Mouse (Mus musculus): ENCODE results near the gene Hspe1.
A peak's percentile ranks its signal among the peaks of the same experiment; 100 is the strongest.
"Not testable (repeated sequence)": the region's sequence is repeated elsewhere in the genome, so short reads cannot be mapped to it uniquely, and the experiment has no call there.

The Hspe1 gene

DNA sequence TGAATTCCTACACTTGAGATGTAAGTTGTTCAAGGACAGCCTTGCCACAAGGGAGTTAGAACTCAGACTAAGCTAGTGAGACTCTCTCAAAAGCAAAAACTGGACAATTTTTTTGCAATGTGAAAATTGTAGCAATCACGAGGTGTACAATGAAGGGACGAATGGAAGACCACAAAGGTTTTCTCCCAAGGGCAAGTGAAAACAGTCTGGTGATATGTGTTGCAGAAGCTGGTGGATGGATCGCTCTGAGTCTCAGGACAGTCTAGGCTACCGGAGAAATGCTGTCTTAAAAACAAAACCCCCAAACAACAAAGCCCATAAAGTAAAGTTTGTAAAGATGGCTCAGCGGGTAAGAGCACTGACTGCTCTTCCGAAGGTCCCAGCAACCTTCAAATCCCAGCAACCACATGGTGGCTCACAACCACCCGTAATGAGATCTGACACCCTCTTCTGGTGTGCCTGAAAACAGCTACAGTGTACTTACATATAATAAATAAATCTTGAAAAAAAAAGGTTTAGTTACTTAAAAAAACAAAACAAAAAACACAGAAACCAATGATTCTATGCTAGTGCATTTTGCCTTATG, 2.1 kb upstream of the Hspe1 start:
- DNase-seq: no peak

DNA sequence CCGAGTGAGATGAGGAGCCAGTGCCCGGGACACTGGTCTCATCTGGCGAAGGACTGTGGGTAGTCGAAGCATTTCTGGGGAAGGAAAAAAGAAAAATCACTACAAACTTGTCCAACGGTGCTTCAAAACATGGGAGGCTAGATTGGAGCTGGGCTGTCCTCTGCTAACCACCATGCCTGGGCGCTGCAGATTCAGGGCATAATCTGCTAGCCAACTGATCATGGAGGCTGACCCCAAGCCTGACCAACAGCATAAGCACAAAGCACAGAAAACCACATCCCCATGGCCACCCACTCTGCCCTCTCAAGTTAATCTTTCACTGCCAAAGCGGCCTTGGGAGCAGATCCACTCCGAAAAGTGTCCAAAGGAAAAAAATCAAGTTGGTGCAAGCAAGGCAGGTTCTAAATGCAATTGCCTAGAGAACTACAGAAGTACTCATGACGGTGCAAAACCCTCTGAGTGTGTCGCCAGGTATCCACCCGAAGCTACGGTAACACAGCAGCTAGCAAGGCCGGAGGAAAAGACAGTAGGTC, 998 bp upstream of the Hspe1 start:
- DNase-seq: no peak

DNA sequence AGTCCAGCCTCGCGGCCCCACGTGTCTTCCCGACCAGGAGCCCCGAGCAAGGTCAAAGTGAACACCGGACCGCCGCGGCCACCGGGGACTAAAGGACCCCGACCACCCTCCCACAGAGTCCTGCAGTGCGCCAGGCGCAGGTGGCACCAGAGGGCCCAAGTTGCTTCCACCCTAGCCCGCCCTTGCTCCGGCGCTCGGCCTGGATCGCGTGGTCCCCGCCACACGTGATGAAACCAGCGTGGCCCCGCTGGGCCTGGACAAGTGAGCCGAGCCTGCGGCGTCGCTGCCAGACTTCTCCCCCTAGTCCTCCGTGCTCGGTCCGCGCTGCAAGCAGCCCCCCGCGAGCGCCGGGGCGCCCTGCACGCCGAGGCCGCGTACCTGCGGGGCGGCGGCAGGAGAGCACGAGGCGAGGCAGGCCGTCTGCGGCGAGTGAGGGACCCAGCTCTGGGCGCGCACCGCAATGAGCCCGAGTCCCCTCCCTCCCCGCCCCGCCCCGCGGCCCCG, 479 bp upstream of the Hspe1 start:
- DNase-seq: no peak

DNA sequence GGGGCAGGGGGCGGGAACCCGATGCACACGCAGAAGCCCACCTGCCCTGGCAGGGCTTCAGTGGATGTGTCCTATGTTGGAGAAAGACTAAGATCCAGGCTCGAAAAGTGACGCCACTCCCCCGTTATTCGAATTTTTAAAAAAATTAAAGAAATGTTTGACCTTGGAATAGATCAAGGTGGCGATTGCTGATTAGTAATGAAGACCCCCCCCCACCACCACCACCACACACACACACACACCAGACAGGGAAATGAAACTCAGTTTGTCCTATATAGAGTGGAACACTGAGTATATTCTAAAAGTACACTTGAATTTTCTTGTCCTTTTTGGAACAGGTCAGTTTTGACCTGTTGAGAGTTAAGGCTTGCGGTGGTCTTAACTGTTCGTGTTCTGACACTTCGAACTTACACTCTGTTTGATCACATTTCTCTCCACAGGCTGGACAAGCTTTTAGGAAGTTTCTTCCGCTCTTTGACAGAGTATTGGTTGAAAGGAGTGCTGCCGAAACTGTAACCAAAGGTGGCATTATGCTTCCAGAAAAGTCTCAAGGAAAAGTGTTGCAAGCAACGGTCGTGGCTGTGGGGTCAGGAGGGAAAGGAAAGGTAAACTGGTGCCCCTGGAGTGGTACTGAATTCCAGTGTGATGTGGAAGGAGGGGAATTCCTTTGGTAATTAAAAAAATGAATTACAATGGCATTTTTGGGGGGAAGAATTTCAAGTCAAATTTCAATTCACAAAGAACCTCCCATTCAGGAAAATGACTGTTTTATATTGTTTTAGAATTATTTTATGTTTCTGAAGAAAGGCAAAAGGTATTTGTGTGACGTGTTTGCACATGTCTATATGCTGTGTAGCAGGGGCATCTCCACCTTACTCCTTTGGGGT, 922 bp downstream of the Hspe1 start:
- no peak for DNase-seq

DNA sequence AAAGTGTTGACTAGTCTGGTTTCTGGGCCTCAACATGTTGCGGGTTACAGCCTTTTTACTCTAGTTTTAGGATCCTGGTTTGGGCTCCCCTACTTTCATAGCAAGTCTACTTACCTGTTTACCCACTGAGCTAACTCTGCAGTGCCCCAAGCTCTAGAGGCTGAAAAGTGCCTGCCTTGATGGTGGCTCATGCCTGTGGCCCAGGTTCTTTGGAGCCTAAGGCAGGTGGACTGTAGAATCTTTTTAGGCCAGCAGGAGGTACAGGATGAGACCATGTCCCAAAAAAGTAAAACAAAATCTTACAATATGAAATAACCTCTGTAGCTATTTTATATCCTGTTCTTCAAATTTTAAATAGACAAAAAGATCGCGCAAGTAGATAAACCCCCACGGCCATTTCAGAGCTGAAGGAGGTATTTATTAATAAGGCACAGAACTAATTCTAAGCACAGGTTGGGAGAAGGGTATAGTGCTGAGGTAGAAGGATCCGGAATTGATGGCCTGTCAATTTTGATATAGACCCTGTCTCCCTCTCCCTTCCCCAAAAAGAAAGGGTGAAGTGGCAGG, 1.6 kb downstream of the Hspe1 start:
- no peak for DNase-seq

DNA sequence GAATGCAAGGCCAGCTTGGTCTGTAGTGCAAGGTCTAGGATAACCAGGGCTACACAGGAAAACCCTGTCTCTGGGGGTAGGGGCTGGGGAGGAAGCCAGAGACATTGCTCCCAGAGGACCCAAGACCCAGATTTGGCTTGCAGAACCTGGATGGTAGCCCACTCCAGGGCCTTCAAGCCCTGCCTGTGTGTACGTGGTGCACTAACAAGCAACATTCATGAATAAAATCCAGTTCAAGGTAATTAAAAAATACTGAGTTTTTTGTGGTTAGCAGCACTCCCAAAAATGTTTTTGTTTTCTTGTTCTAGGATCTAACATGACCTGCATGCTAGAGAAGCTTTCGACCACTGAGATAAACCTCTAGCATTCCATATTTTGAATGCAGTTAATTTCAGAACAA, 4.1 kb downstream of the Hspe1 start:
- no peak for DNase-seq

DNA sequence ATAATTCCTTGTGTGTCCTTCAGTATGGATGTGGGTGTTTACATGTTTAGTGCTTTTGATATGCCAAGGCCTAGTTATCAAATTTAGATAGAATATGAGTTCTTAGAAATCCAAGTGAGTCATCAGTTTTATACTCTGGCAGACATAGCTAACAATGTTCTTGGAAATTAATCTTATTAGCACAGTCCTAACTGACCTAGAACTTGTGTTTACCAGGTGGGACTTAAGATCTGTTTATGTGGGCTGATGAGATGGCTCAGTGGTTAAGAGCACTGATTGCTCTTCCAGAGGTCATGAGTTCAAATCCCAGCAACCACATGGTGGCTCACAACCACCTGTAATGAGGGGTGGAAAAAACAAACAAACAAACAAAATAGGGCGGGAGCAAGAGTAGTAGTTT, 4.5 kb downstream of the Hspe1 start:
- DNase-seq: no peak

DNA sequence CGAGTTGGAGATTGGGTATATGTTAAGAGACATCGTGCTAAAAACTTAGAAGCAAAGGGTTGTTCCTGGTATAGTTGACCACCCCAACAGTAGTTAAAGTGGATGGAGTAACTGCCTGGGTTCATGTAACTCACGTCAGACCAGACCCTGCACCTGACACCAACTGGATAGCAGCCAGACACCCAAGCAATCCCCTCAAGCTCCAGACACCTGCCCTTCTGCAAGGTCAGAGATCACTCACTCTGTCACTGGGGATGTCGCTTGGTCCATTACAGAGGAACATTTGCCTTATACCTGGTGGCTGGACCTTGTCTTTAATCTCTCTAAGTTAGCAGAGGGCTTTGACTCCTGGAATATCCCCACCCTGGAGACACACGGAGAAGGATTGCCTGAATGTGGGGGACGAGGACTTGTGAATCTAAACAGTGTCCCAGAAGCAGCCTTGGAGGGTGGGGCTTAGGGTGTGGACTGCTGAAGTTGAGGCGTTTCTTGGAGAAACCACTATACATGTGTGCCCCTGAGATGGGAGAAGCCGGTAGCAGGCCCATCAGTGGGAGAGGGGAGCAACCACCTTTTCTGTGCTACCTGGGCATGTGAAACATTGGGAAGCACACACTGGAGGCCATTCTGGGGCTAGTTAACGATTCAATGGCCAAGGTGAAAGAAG, 19.1 kb downstream of the Hspe1 start:
- no peak for DNase-seq

DNA sequence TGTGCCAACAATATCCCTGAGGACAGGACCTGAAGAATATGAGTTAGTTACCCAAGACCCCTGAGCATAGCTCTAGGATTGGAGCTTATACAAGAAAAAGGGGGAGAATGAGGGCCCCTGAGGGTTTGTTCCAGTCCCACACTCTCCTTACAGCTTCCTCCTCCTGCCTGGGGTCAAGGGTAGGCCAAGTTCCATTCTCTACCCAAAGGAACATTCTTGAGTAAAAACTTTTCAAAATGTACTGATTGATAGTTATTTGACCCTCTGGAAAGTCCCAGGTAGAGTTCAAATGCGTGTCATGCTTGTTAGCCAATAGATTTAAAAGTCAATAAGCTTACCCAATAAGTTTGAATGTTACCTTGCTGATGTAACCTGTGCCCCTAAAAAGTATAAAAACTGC, 19.7 kb downstream of the Hspe1 start:
- no peak for DNase-seq

DNA sequence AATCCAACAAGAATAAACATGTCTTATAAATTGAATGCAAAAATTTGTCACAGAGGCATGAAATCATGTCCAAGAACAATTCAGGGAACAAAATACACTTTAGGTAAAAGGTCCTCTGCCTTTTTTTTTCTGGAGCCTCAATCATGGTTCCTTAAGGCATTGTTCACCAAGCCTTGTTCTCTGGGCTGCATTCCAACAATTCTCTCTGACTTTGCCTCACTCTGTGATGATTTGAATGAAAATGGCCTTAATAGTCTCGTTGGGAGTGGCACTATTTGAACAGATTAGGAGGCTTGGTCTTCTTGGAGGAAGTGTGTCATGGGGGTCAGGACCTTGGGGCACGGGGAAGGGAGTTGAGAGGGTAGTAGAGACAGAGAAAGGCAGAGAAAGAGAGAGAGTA, 20.5 kb downstream of the Hspe1 start:
- no peak for DNase-seq

DNA sequence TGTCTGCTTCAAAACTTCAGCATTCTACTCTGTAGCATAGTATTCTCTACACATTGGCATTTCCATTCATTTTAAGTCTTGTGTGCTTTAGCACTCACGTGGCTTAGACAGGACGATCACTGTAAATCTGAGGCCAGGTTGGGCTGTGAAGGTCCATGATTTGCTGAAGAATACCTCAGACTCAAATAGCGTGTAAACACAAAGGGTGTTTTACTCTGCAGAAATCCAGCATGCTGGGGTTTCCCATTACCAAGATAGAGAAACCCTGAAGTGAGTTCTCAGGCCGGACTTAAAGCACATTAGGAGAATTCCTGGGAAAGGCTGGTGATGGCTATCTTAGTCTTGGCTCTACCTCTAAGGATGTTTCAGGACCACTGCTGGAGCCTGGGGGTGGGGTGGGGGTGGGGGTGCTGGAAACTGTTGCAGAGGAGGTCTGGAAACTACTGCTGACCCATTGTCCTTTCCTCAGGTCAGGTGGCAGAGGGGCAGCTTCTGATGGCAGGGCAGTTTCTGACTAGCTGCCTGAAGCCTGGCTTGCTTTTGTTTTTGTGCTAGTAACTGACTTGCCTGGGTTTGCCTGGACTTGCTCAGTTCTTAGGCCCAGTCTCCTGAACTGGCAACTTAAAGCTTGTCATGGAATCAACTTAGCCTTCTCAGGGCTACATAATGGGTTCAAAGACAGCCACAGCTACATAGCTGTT, 21.3 kb downstream of the Hspe1 start:
- DNase-seq: no peak

DNA sequence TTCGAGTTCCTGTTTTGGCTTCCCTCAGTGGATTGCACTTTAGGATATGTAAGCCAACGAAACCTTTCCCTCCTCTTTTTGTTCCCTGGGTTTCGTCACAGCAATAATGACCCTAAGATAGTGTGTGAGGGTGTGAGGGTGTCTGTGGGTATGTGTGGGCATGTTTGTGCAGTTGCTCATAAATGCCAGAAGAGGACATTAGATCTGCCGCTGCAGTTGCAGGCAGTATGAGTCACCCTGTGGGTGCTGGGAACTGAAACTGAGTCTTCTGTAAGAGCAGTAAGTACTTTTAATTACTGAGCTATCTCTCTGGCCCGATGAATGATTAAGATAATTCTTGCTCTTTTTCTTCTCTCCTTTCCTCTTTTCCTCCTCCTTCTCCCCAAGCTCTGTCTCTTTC, 35.1 kb downstream of the Hspe1 start:
- no peak for DNase-seq

DNA sequence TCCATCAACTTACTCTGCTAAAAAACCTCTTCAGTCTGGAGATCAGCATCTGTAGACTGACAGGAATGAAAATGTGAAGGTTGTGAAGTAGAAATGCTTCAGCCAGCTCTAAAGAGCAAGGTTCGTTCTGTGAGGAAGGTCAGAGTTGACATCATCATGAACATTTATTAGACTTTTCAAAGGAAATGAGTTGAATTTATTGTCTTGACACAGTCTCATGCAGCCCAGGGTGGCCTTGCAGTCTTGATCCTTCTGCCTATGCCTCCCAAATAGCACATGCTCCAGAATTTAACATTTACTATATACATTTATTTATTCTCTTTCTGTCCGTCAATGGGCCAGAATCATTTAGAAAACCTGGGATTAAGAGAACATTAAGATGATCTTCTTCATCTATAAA, 35.6 kb downstream of the Hspe1 start:
- DNase-seq: no peak

DNA sequence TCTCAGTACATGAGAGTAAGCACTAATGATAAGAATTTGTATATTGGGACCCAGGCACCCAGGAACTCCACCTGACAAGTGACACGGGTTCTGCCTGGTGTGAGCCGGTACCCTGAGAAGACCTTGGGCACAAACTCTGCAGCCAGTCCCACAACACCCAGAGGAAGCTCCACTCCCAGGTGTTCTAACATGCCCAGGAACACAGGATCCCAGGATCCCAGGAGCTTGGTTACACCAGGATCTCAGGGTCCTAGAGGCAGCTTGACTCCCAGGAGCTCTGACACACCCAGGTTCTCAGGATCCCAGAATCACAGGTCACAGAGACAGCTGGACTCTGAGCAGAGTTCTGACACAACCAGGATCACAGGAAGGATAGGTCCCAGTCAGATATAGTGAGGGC, 36.2 kb downstream of the Hspe1 start:
- not testable (repeated sequence) for DNase-seq

DNA sequence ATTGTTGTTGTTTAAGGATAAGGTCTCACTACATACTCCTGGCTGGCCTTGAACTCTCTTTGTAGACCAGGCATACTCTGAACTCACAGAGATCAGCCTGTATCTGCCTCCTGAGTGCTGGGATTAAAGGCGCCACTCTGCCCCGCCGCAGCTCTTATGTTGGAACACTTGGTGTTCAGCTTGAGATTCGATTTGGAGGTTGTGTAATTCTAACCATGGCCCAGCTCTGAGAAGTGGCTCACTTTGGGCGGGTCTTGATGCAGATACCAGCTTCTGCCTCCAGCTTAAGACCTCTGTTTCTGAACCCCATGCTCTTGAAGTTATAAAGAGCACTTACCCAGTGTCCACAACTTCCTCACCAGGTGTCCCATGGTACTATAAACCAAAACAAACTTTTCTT, 41.8 kb downstream of the Hspe1 start:
- no peak for DNase-seq

DNA sequence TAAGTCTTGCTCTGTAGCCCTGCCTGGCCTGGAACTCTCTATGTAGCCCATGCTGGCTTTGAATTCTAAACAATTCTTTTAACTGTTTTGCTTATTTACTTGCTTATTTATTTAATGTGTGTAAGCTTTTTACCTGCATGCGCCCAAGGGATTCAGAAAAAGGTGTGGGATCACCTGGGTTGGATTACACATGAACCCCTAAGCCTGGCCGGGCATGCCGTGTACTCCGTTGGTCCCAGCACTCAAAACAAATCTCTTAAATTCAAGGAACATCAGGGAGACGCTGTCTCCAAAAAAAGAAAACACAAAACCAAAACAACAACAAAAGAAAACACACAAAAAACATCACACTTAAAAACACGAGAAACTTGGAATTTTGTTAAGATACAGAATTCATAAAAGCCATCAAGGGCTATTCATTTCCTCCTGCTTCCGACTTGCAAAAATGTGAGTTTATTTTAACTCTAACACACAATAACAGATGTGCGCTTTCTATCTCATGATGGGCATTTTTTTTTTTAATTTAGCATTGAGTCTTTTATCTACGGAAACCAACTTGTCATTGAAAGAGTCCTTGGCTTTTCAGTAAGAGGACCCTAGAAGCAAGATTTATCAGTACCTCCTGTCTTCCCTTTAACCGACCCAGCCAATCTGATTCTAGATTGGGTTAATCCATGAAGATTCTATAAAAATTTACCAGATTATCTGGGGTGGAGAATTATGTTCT, 42.4 kb downstream of the Hspe1 start:
- DNase-seq: no peak

DNA sequence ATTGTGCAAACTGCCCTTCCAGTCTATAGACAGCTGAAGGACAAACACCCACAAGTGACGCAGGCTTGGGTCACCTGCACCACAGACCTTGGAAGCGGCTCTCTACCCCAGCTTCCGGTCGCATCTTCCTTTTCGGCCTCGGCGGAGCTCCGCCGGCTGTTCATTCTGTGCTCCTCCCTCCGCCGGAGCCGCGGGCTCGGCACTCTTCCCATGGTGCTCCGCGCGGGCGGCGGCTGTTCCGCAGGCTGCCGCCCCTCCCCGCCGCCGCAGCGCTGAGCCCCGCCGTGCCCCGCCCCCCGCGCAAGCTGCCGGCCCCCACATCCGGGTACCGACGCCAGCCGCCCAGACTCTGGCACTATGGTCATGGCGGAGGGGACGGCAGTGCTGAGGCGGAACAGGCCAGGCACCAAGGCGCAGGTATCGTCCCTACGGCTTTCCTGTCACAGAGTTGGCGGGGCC, 43.0 kb downstream of the Hspe1 start, which contains the start of gene Mob4:
Gene Mob4 (plus strand): TSS at position 289 of the 459 bp plus-strand sequence.
- DNase-seq: peak; percentile 95

DNA sequence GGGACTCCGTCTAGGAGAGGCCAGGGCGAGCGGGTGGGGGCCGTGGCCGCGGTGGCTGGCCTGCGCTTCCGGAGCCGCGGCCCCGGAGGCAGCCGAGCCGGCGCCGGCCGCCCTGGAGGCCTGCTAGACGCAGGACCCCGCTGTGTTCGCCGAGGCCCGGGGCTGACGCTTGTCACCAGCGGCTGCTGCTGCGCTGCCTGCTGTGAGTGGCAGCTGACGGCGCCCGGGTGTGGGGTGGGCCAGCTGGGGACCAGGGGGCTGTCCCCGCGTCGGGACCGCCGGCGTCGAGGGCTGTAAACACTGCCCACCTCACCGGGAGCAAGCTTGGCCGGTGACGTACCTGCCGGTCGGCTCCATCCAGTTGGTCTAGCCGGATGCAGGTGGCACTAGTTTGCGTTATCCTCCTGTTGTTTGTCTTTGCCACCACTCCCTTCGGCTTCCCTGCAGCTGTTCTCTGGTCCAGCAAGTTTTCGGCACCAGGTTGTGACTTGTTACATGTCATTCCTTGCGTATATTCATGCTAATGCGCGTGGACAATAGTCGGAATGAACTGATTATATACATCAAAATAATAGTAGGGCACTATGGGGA, 43.6 kb downstream of the Hspe1 start:
- peak; percentile 47 for DNase-seq

DNA sequence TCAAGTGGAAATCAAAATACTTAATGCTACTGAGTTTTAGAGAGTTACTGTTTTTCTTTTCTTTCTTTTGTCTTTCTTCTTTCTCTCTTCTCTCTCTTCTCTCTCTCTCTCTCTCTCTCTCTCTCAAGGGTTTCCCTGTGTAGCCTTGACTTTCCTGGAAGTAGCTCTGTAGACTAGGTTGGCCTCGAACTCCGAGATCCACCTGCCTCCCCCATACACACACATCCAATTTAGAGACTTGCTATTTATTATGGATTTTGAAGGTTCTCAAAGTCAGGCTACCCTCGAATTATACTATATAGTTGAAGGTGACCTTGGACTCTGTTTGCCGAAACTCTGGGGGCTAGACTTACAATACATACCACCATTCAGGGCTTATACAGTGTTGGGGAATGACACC, 44.4 kb downstream of the Hspe1 start:
- no peak for DNase-seq

DNA sequence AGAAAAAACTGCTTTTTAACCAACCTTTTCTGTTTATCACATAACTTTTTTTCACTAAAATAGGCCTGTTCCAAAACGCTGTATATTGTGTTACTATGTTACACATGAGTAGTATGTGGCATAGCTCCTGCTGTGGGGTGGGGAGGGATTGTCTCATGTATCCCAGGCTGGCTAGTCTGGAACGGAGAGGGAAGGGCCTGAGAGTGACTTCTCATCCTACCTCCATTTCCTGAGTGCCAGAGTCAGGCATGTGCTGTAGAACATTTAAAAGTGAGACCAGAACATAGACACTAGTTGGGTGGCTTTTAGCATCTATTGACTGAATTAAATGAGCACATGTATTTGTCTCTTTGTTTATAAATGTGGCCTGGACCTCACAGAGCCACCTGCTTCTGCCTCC, 45.2 kb downstream of the Hspe1 start:
- DNase-seq: no peak

DNA sequence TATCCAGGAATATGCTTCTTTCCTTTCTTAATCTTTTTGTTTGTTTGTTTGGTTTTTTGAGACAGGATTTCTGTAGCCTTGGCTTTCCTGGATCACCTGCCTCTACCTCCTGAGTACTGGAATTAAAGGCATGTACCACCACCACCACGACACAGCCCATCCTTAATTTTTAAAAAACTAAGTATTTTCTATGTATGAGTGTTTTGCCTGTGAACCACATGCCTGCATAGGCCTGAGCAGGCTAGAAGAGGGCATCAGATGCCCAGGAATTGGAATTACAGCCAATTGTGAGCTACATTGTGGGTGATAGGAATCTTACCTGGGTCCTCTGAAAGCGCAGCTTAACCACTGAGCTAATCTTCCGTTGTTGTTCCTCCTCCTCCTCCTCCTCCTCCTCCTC, 46.4 kb downstream of the Hspe1 start:
- no peak for DNase-seq
